Mouse (Mus musculus): ENCODE measurements around the gene Cela1. TPM values are rescaled to one million over a fixed set of nuclear protein-coding genes. Genes with fewer than 3 reads are reported as not detected.

Cela1 gene
- polyA plus RNA-seq, 1 experiment from 2014 or later = 0.99 TPM

Other genes starting within 250 kb of the Cela1 start
- gene Letmd1, start 218.9 kb downstream of the Cela1 start, polyA plus RNA-seq (2014; fragmentation: Nextera tagmentation; extraction: Ambion mirVana) = 39.0 and 48.6 TPM in 2 replicates
- 21.8 and 26.1 TPM in 2 replicates for gene Csrnp2, start 192.4 kb downstream of the Cela1 start, polyA plus RNA-seq (2014; fragmentation: Nextera tagmentation; extraction: Ambion mirVana)
- 28.4 and 29.8 TPM in 2 replicates for gene Tfcp2, start 135.9 kb downstream of the Cela1 start, polyA plus RNA-seq (2014; fragmentation: Nextera tagmentation; extraction: Ambion mirVana)
- 15.7 and 16.2 TPM in 2 replicates for gene Pou6f1, start 87.9 kb downstream of the Cela1 start, polyA plus RNA-seq (2014; fragmentation: Nextera tagmentation; extraction: Ambion mirVana)
- gene Dazap2, start 72.6 kb downstream of the Cela1 start, polyA plus RNA-seq (2014; fragmentation: Nextera tagmentation; extraction: Ambion mirVana) = 256 and 266 TPM in 2 replicates
- gene Smagp, start 51.0 kb downstream of the Cela1 start, polyA plus RNA-seq (2014; fragmentation: Nextera tagmentation; extraction: Ambion mirVana) = 4.1 and 5.5 TPM in 2 replicates
- 4.0 and 5.5 TPM in 2 replicates for gene Bin2, start 18.4 kb downstream of the Cela1 start, polyA plus RNA-seq (2014; fragmentation: Nextera tagmentation; extraction: Ambion mirVana)
- 0.14 and 0.15 TPM in 2 replicates for gene Galnt6, start 41.5 kb upstream of the Cela1 start, polyA plus RNA-seq (2014; fragmentation: Nextera tagmentation; extraction: Ambion mirVana)
- gene Slc4a8, start 73.8 kb upstream of the Cela1 start, polyA plus RNA-seq (2014; fragmentation: Nextera tagmentation; extraction: Ambion mirVana) = 6.6 and 9.0 TPM in 2 replicates
- 12.2 and 16.4 TPM in 2 replicates for gene Scn8a, start 181.9 kb upstream of the Cela1 start, polyA plus RNA-seq (2014; fragmentation: Nextera tagmentation; extraction: Ambion mirVana)